Mouse (Mus musculus) kidney, adult 11 months (tissue): ENCODE results near the gene Sgms2.
A peak's percentile ranks its signal among the peaks of the same experiment; 100 is the strongest.

ENCODE experiments used
- DNase-seq: peaks from one replicate; pipeline ENCODE4 v3.0.0; 2022

Gene Sgms2

GRCm38 (mm10) chr3:131485388-131485787, 5.8 kb downstream of the Sgms2 start:
- no peak for DNase-seq

- peak; percentile 57 for DNase-seq
These were observed 7.6 kb downstream of the Sgms2 start for GRCm38 (mm10) chr3:131483650-131484049.

GRCm38 (mm10) chr3:131481976-131482712, 9.1 kb downstream of the Sgms2 start:
- DNase-seq: no peak

- no peak for DNase-seq
These were observed 10.6 kb downstream of the Sgms2 start for GRCm38 (mm10) chr3:131480659-131481058.

- no peak for DNase-seq
These were observed 11.8 kb downstream of the Sgms2 start for GRCm38 (mm10) chr3:131479415-131479814.

GRCm38 (mm10) chr3:131476002-131476401, 15.2 kb downstream of the Sgms2 start:
- DNase-seq: no peak

GRCm38 (mm10) chr3:131474526-131474925, 16.7 kb downstream of the Sgms2 start:
- DNase-seq: no peak

GRCm38 (mm10) chr3:131473496-131473895, 17.7 kb downstream of the Sgms2 start:
- no peak for DNase-seq

GRCm38 (mm10) chr3:131471836-131472235, 19.4 kb downstream of the Sgms2 start:
- no peak for DNase-seq

GRCm38 (mm10) chr3:131471435-131471834, 19.8 kb downstream of the Sgms2 start:
- DNase-seq: no peak

- no peak for DNase-seq
These were observed 20.4 kb downstream of the Sgms2 start for GRCm38 (mm10) chr3:131470837-131471236.

- DNase-seq: no peak
These were observed 21.6 kb downstream of the Sgms2 start for GRCm38 (mm10) chr3:131469636-131470035.

GRCm38 (mm10) chr3:131466371-131466770, 24.8 kb downstream of the Sgms2 start:
- DNase-seq: no peak

- DNase-seq: peak; percentile 52
These were observed 25.5 kb downstream of the Sgms2 start for GRCm38 (mm10) chr3:131465536-131466260.

GRCm38 (mm10) chr3:131372996-131373395, 118.2 kb downstream of the Sgms2 start:
- DNase-seq: no peak

GRCm38 (mm10) chr3:131368678-131369077, 122.5 kb downstream of the Sgms2 start:
- DNase-seq: no peak

GRCm38 (mm10) chr3:131367452-131367851, 123.8 kb downstream of the Sgms2 start:
- no peak for DNase-seq

- DNase-seq: peak; percentile 95
These were observed 126.4 kb downstream of the Sgms2 start for GRCm38 (mm10) chr3:131364632-131365446.

- no peak for DNase-seq
These were observed 127.0 kb downstream of the Sgms2 start for GRCm38 (mm10) chr3:131364194-131364593.

GRCm38 (mm10) chr3:131363602-131364001, 127.6 kb downstream of the Sgms2 start:
- no peak for DNase-seq

GRCm38 (mm10) chr3:131361960-131362359, 129.3 kb downstream of the Sgms2 start:
- DNase-seq: no peak

GRCm38 (mm10) chr3:131359011-131359410, 132.2 kb downstream of the Sgms2 start:
- DNase-seq: no peak

- DNase-seq: no peak
These were observed 133.0 kb downstream of the Sgms2 start for GRCm38 (mm10) chr3:131358205-131358604.
